Mouse (Mus musculus) forebrain, embryonic 12.5 days (tissue): Measurements from ENCODE around the gene Thumpd2. TPM values are rescaled to one million over a fixed set of nuclear protein-coding genes. Genes with fewer than 3 reads are reported as not detected.

Experiments used
- ATAC-seq: fragments of 200-750 bp; cut with Nextera tagmentation; 2 replicates; pipeline ENCODE4 v1.8.0; 2017; ENCODE audit warnings: moderate TSS enrichment; ENCODE audit not compliant: low FRiP score
- H3K27ac ChIP-seq: fragments of 300-500 bp; sonication (generic); 2 replicates; pipeline ENCODE4 v1.5.1; 2016; ENCODE audit warnings: mild to moderate bottlenecking
- H3K27me3 ChIP-seq: fragments of 300-500 bp; sonication (generic); 2 replicates; pipeline ENCODE4 v1.6.1; 2016; ENCODE audit warnings: mild to moderate bottlenecking
- H3K36me3 ChIP-seq: fragments of 300-500 bp; sonication (generic); replicated peaks from 2 replicates; pipeline ENCODE4 v1.6.1; 2016; ENCODE audit warnings: mild to moderate bottlenecking
- H3K4me1 ChIP-seq: fragments of 300-500 bp; sonication (generic); 2 replicates; pipeline ENCODE4 v1.6.1; 2016
- H3K4me2 ChIP-seq: fragments of 300-500 bp; sonication (generic); 2 replicates; pipeline ENCODE4 v1.6.1; 2016; ENCODE audit warnings: mild to moderate bottlenecking, moderate library complexity
- H3K4me3 ChIP-seq: fragments of 300-500 bp; sonication (generic); replicated peaks from 2 replicates; pipeline ENCODE4 v1.5.1; 2016; ENCODE audit warnings: mild to moderate bottlenecking
- H3K9ac ChIP-seq: fragments of 300-500 bp; sonication (generic); 2 replicates; pipeline ENCODE4 v1.6.1; 2016; ENCODE audit warnings: mild to moderate bottlenecking
- H3K9me3 ChIP-seq: fragments of 300-500 bp; sonication (generic); 2 replicates; pipeline ENCODE4 v1.6.1; 2016
- WGBS: fragments of 180-500 bp; shearing (Covaris S2); methylation state at CpG from one replicate; pipeline ENCODE4 v1.1.7; 2016; 5-methylcytosine and 5-hydroxymethylcytosine counted together
- polyA plus RNA-seq: library from polyadenylated mRNA; unstranded; fragments of >200 nt; fragmentation: Nextera tagmentation; extraction: Ambion mirVana; gene quantifications from 2 replicates; pipeline ENCODE4 v1.2.1, GENCODE M21; 2016

Gene Thumpd2
- polyA plus RNA-seq, 1 experiment from 2014 or later, result 15.0 TPM

- 71% methylated on average over 3 of the region's 3 CpGs for WGBS
These were observed 8.8 kb downstream of the Thumpd2 start for GRCm38 (mm10) chr17:81056035-81056434.

GRCm38 (mm10) chr17:81055522-81055921 lies 9.4 kb downstream of the Thumpd2 start:
- no peaks in the 10 kb centered on the region for H3K9me3 ChIP-seq
- H3K4me3 ChIP-seq, result no peak overlapping the region
- 93% methylated on average over 5 of the region's 5 CpGs for WGBS
- H3K27ac ChIP-seq, result no peak overlapping the region
- no peak overlapping the region for H3K4me2 ChIP-seq
- no peaks in the 10 kb centered on the region for H3K4me1 ChIP-seq
- H3K9ac ChIP-seq, result no peak overlapping the region
- H3K27me3 ChIP-seq, result no peaks in the 10 kb centered on the region
- no peak for ATAC-seq
- H3K36me3 ChIP-seq, result peaks cover 20% of the 10 kb centered on the region; the same call in 1 of the 2 replicates

More at GRCm38 (mm10) chr17:81056035-81056434, 8.8 kb downstream of the Thumpd2 start:
- Histone ChIP-seq H3K4me3 (no peak overlapping the region), H3K4me1 (no peaks in the 10 kb centered on the region), H3K27me3 (no peaks in the 10 kb centered on the region), H3K4me2 (no peak overlapping the region), H3K36me3 (peaks cover 20% of the 10 kb centered on the region; the same call in 1 of the 2 replicates), H3K9me3 (no peaks in the 10 kb centered on the region), H3K27ac (no peak overlapping the region), H3K9ac (no peak overlapping the region)
- no peak for ATAC-seq

- H3K4me2 ChIP-seq, result no peak overlapping the region
- H3K9ac ChIP-seq, result no peak overlapping the region
- H3K27ac ChIP-seq, result no peak overlapping the region
- WGBS, result 90% methylated on average over 2 of the region's 2 CpGs
- no peaks in the 10 kb centered on the region for H3K9me3 ChIP-seq
- no peaks in the 10 kb centered on the region for H3K4me1 ChIP-seq
- no peak overlapping the region for H3K4me3 ChIP-seq
- ATAC-seq, result no peak
- H3K27me3 ChIP-seq, result no peaks in the 10 kb centered on the region
- peaks cover 29% of the 10 kb centered on the region; the same call in 1 of the 2 replicates for H3K36me3 ChIP-seq
These were observed 11.6 kb downstream of the Thumpd2 start for GRCm38 (mm10) chr17:81053274-81053673.

GRCm38 (mm10) chr17:81047930-81048564 lies 16.8 kb downstream of the Thumpd2 start:
- H3K9ac ChIP-seq, result no peak overlapping the region
- H3K4me2 ChIP-seq, result no peak overlapping the region
- H3K9me3 ChIP-seq, result no peaks in the 10 kb centered on the region
- 88% methylated on average over 7 of the region's 7 CpGs for WGBS
- H3K27ac ChIP-seq, result no peak overlapping the region
- H3K4me1 ChIP-seq, result no peaks in the 10 kb centered on the region
- no peaks in the 10 kb centered on the region for H3K27me3 ChIP-seq
- H3K4me3 ChIP-seq, result no peak overlapping the region
- ATAC-seq, result no peak
- H3K36me3 ChIP-seq, result peaks cover 26% of the 10 kb centered on the region; the same call in 1 of the 2 replicates

GRCm38 (mm10) chr17:81045525-81046150 lies 19.2 kb downstream of the Thumpd2 start:
- H3K9ac ChIP-seq, result no peak overlapping the region
- no peak for ATAC-seq
- no peaks in the 10 kb centered on the region for H3K27me3 ChIP-seq
- no peak overlapping the region for H3K4me2 ChIP-seq
- no peaks in the 10 kb centered on the region for H3K4me1 ChIP-seq
- WGBS, result 92% methylated on average over 9 of the region's 9 CpGs
- H3K27ac ChIP-seq, result no peak overlapping the region
- H3K36me3 ChIP-seq, result peaks cover 25% of the 10 kb centered on the region; the same call in 1 of the 2 replicates
- no peaks in the 10 kb centered on the region for H3K9me3 ChIP-seq
- H3K4me3 ChIP-seq, result no peak overlapping the region

GRCm38 (mm10) chr17:81045115-81045514 lies 19.8 kb downstream of the Thumpd2 start:
- no peak overlapping the region for H3K27ac ChIP-seq
- no peaks in the 10 kb centered on the region for H3K4me1 ChIP-seq
- no peaks in the 10 kb centered on the region for H3K27me3 ChIP-seq
- no peak for ATAC-seq
- WGBS, result 97% methylated on average over 6 of the region's 6 CpGs
- H3K9me3 ChIP-seq, result no peaks in the 10 kb centered on the region
- no peak overlapping the region for H3K9ac ChIP-seq
- H3K4me3 ChIP-seq, result no peak overlapping the region
- H3K36me3 ChIP-seq, result peaks cover 22% of the 10 kb centered on the region; the same call in 1 of the 2 replicates
- H3K4me2 ChIP-seq, result no peak overlapping the region

GRCm38 (mm10) chr17:81044356-81044755 lies 20.5 kb downstream of the Thumpd2 start:
- ATAC-seq, result no peak
- H3K9me3 ChIP-seq, result no peaks in the 10 kb centered on the region
- H3K4me3 ChIP-seq, result no peak overlapping the region
- H3K9ac ChIP-seq, result no peak overlapping the region
- no peaks in the 10 kb centered on the region for H3K4me1 ChIP-seq
- H3K27me3 ChIP-seq, result no peaks in the 10 kb centered on the region
- no peak overlapping the region for H3K4me2 ChIP-seq
- H3K27ac ChIP-seq, result no peak overlapping the region
- 73% methylated on average over 3 of the region's 3 CpGs for WGBS
- H3K36me3 ChIP-seq, result peaks cover 27% of the 10 kb centered on the region; the same call in 1 of the 2 replicates

- no peak overlapping the region for H3K27ac ChIP-seq
- WGBS, result 90% methylated on average over 2 of the region's 2 CpGs
- no peaks in the 10 kb centered on the region for H3K27me3 ChIP-seq
- no peak overlapping the region for H3K4me3 ChIP-seq
- H3K4me2 ChIP-seq, result no peak overlapping the region
- H3K4me1 ChIP-seq, result no peaks in the 10 kb centered on the region
- ATAC-seq, result no peak
- no peak overlapping the region for H3K9ac ChIP-seq
- H3K36me3 ChIP-seq, result peaks cover 39% of the 10 kb centered on the region
- H3K9me3 ChIP-seq, result no peaks in the 10 kb centered on the region
These were observed 23.2 kb downstream of the Thumpd2 start for GRCm38 (mm10) chr17:81041662-81042061.

GRCm38 (mm10) chr17:81038707-81039408 lies 26.0 kb downstream of the Thumpd2 start:
- H3K9ac ChIP-seq, result no peak overlapping the region
- H3K4me2 ChIP-seq, result no peak overlapping the region
- no peaks in the 10 kb centered on the region for H3K9me3 ChIP-seq
- WGBS, result 90% methylated on average over 2 of the region's 2 CpGs
- no peak overlapping the region for H3K27ac ChIP-seq
- H3K36me3 ChIP-seq, result peaks cover 43% of the 10 kb centered on the region
- ATAC-seq, result no peak
- no peak overlapping the region for H3K4me3 ChIP-seq
- H3K27me3 ChIP-seq, result no peaks in the 10 kb centered on the region
- no peaks in the 10 kb centered on the region for H3K4me1 ChIP-seq

- WGBS, result 80% methylated on average over 5 of the region's 5 CpGs
- H3K36me3 ChIP-seq, result peaks cover 44% of the 10 kb centered on the region
- no peak for ATAC-seq
These were observed 29.5 kb downstream of the Thumpd2 start for GRCm38 (mm10) chr17:81035354-81035753.

GRCm38 (mm10) chr17:81032957-81033356 lies 31.9 kb downstream of the Thumpd2 start:
- 83% methylated on average over 2 of the region's 2 CpGs for WGBS
- no peak overlapping the region for H3K27ac ChIP-seq
- no peaks in the 10 kb centered on the region for H3K9me3 ChIP-seq
- H3K4me1 ChIP-seq, result no peaks in the 10 kb centered on the region
- H3K27me3 ChIP-seq, result no peaks in the 10 kb centered on the region
- H3K9ac ChIP-seq, result no peak overlapping the region
- H3K4me3 ChIP-seq, result no peak overlapping the region
- H3K4me2 ChIP-seq, result no peak overlapping the region
- H3K36me3 ChIP-seq, result peaks cover 27% of the 10 kb centered on the region
- ATAC-seq, result no peak

More at GRCm38 (mm10) chr17:81035354-81035753, 29.5 kb downstream of the Thumpd2 start:
- Histone ChIP-seq H3K9ac (no peak overlapping the region), H3K4me3 (no peak overlapping the region), H3K4me2 (no peak overlapping the region), H3K9me3 (no peaks in the 10 kb centered on the region), H3K27ac (no peak overlapping the region), H3K4me1 (no peaks in the 10 kb centered on the region), H3K27me3 (no peaks in the 10 kb centered on the region)

- Histone ChIP-seq H3K27me3 (no peaks in the 10 kb centered on the region), H3K9ac (no peak overlapping the region), H3K4me1 (no peaks in the 10 kb centered on the region), H3K27ac (no peak overlapping the region), H3K36me3 (peaks cover 26% of the 10 kb centered on the region), H3K9me3 (no peaks in the 10 kb centered on the region), H3K4me3 (no peak overlapping the region), H3K4me2 (no peak overlapping the region)
- ATAC-seq, result no peak
- 96% methylated on average over 3 of the region's 3 CpGs for WGBS
These were observed 32.9 kb downstream of the Thumpd2 start for GRCm38 (mm10) chr17:81031830-81032442.
